Mouse (Mus musculus): ENCODE measurements around the gene Exoc2. TPM values are rescaled to one million over a fixed set of nuclear protein-coding genes. Genes with fewer than 3 reads are reported as not detected.
A peak's percentile ranks its signal among the peaks of the same experiment; 100 is the strongest.

Gene Exoc2
- polyA plus RNA-seq, 1 experiment from 2014 or later = 17.1 TPM

DNA sequence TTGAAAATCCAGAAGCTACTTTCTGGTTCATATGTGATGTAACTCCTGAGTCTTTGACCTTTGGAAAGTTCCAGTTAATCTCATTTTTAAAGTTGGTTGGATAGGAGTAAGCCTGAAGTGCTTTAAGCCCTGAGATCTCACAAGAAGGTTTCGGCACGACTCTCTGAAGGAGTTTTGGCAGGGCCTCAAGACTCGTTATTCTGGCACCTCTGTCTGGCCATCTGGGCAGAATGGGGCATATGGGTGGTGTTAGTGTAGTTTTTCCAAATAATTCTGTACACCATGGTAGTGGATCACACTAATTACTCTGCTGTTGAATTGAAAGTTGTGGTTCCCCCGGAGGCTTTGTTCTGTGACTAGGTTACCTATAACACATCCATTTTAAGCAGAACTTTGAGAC is 4.3 kb upstream of the Exoc2 start:
- no peak overlapping the region for H3K9ac ChIP-seq (replicated peaks; ENCODE audit: low read depth)
- ATAC-seq (no peak), DNase-seq (ENCODE audit: low spot score) (no peak)
- no peaks in the 10 kb centered on the region for H3K27me3 ChIP-seq (replicated peaks; ENCODE audit: insufficient read depth, low read length)
- H3K9me3 ChIP-seq (ENCODE audit: low read length) = no peaks in the 10 kb centered on the region
- H3K4me2 ChIP-seq (replicated peaks; ENCODE audit: low read depth, low read length) = no peak overlapping the region
- H3K4me3 ChIP-seq (ENCODE audit: low read depth, low read length) = no peak overlapping the region
- no peak overlapping the region for H3K27ac ChIP-seq (ENCODE audit: low read length)
- H3K4me1 ChIP-seq (ENCODE audit: insufficient read depth, low read depth, low read length) = 0 out of 2 replicates have a peak, but pooled peaks cover 3% of the 10 kb centered on the region
- no peaks in the 10 kb centered on the region for H3K36me3 ChIP-seq (ENCODE audit: insufficient read depth, low read length)
- 49% methylated on average over 4 of the region's 4 CpGs for WGBS
- no peak for TF ChIP-seq CTCF (IDR thresholded peaks at IDR 0.05)
- no peak for TF ChIP-seq EP300 (IDR thresholded peaks at IDR 0.05)

DNA sequence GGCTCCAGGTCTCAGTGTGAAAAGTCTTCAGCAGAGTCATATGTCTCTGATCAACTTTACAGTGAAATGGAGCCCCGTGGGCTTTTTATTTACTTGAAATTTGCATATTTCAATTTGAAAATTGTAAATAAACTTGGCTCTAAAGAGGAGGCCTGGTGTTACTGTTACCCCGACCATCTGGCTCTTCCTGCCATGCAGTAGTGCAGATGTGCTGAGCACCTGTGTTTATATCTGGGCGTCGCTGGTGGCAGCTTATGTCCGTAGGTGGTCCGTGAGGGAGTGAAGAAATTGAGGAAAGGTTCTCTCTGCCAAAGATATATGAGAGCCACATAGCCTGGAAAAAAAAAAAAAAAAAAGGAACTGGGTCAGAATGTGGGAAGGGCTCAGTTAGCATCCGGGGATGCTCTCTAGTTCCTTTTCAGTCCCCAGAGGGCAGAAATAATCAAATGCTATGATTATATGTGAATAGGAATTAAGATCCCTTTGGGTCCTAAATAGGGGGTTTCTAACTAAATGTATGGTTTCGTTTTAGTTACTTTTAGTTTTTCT is 2.7 kb upstream of the Exoc2 start:
- ATAC-seq (no peak), DNase-seq (ENCODE audit: low spot score) (no peak)
- no peak overlapping the region for H3K9ac ChIP-seq (replicated peaks; ENCODE audit: low read depth)
- H3K27me3 ChIP-seq (replicated peaks; ENCODE audit: insufficient read depth, low read length) = no peaks in the 10 kb centered on the region
- TF ChIP-seq CTCF (IDR thresholded peaks at IDR 0.05) (no peak), EP300 (IDR thresholded peaks at IDR 0.05) (no peak)
- no peak overlapping the region for H3K27ac ChIP-seq (ENCODE audit: low read length)
- H3K4me2 ChIP-seq (replicated peaks; ENCODE audit: low read depth, low read length) = no peak overlapping the region
- H3K9me3 ChIP-seq (ENCODE audit: low read length) = no peaks in the 10 kb centered on the region
- H3K4me3 ChIP-seq (ENCODE audit: low read depth, low read length) = no peak overlapping the region
- H3K36me3 ChIP-seq (ENCODE audit: insufficient read depth, low read length) = no peaks in the 10 kb centered on the region
- 0 out of 2 replicates have a peak, but pooled peaks cover 3% of the 10 kb centered on the region for H3K4me1 ChIP-seq (ENCODE audit: insufficient read depth, low read depth, low read length)
- WGBS = 36% methylated on average over 8 of the region's 8 CpGs

DNA sequence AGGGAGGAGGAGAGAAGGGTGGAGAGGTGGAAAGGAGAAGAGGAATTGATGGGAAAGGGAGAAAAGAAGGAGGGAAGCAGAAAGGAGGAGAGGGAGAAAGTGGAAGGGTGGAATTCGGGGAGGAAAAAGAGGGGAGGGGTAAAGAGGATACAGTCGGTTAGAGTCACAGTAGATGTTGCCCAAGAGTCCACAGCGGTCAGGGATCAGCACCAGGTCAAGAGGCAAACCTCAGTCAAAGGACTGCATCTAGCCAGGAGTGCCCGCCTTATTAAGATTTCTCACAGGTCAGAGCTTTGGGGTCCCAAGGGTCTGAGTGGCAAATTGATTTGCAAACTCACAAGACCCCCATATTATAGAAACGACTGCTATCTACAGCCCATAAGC is 346 bp upstream of the Exoc2 start:
- no peaks in the 10 kb centered on the region for H3K36me3 ChIP-seq (ENCODE audit: insufficient read depth, low read length)
- no peaks in the 10 kb centered on the region for H3K27me3 ChIP-seq (replicated peaks; ENCODE audit: insufficient read depth, low read length)
- H3K9me3 ChIP-seq (ENCODE audit: low read length) = no peaks in the 10 kb centered on the region
- 0 out of 2 replicates have a peak, but pooled peaks cover 3% of the 10 kb centered on the region for H3K4me1 ChIP-seq (ENCODE audit: insufficient read depth, low read depth, low read length)
- peak overlapping the region; percentile 93 for H3K4me3 ChIP-seq (ENCODE audit: low read depth, low read length)
- DNase-seq (ENCODE audit: low spot score) (no peak), ATAC-seq (peak; percentile 50; the same call in 1 of the 2 replicates)
- H3K4me2 ChIP-seq (replicated peaks; ENCODE audit: low read depth, low read length) = peak overlapping the region; percentile 59
- peak overlapping the region; percentile 88; the same call in 1 of the 2 replicates for H3K27ac ChIP-seq (ENCODE audit: low read length)
- WGBS = 27% methylated on average over 5 of the region's 5 CpGs
- H3K9ac ChIP-seq (replicated peaks; ENCODE audit: low read depth) = peak overlapping the region; percentile 93
- no peak for TF ChIP-seq CTCF (IDR thresholded peaks at IDR 0.05)
- no peak for TF ChIP-seq EP300 (IDR thresholded peaks at IDR 0.05)

DNA sequence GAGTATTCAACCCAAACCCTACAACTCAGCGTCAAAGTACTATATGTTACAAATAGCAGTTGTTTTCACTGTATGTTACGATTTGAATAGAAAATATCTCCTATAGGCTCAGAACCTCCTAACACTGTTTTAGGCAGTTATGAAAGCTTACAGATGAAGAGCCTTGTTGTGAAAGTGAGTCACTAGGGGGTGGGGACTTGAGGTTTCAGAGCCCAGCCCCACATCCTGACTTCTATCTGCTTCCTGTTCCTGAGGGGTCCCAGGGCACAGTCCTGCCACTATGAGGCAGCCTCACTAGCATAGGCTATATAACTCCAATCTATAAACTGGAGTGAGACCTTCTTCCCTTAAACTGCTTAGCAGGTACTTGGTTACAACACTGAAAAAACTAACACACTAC is 1.8 kb downstream of the Exoc2 start:
- no peak for TF ChIP-seq EP300 (IDR thresholded peaks at IDR 0.05)
- TF ChIP-seq CTCF (IDR thresholded peaks at IDR 0.05) = 0 out of 2 replicates have a peak, but pooled peaks have one; percentile 13
- H3K36me3 ChIP-seq (ENCODE audit: insufficient read depth, low read length) = no peaks in the 10 kb centered on the region
- no peaks in the 10 kb centered on the region for H3K27me3 ChIP-seq (replicated peaks; ENCODE audit: insufficient read depth, low read length)
- no peak for ATAC-seq
- no peak overlapping the region for H3K4me2 ChIP-seq (replicated peaks; ENCODE audit: low read depth, low read length)
- H3K9me3 ChIP-seq (ENCODE audit: low read length) = no peaks in the 10 kb centered on the region
- no peak overlapping the region for H3K4me3 ChIP-seq (ENCODE audit: low read depth, low read length)
- peak; percentile 66 for DNase-seq (ENCODE audit: low spot score)
- 74% methylated on average over 2 of the region's 2 CpGs for WGBS
- 0 out of 2 replicates have a peak, but pooled peaks cover 3% of the 10 kb centered on the region for H3K4me1 ChIP-seq (ENCODE audit: insufficient read depth, low read depth, low read length)
- H3K27ac ChIP-seq (ENCODE audit: low read length) = no peak overlapping the region
- H3K9ac ChIP-seq (replicated peaks; ENCODE audit: low read depth) = no peak overlapping the region

DNA sequence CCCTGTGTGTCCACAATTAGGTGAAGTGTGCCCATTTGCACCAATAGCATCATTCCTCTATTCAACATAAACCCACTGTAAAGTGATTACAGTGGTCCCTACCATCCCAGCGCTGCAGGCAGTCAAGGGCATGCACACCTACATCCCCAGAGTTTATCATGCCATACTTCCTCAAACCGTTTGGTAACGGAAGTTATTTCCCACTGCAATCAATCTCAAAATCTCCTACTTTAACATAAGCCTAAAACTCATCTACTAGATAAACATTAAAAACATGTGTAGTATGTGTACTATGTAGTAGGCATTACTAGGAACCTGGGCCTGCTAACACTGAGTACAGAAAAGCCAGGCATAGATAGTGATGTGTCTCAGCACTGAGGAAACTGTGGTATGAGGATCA is 2.8 kb downstream of the Exoc2 start:
- H3K4me3 ChIP-seq (ENCODE audit: low read depth, low read length) = no peak overlapping the region
- no peaks in the 10 kb centered on the region for H3K36me3 ChIP-seq (ENCODE audit: insufficient read depth, low read length)
- no peaks in the 10 kb centered on the region for H3K9me3 ChIP-seq (ENCODE audit: low read length)
- TF ChIP-seq EP300 (IDR thresholded peaks at IDR 0.05) = no peak
- no peak for TF ChIP-seq CTCF (IDR thresholded peaks at IDR 0.05)
- H3K9ac ChIP-seq (replicated peaks; ENCODE audit: low read depth) = no peak overlapping the region
- no peak for ATAC-seq
- WGBS = 66% methylated on average over 3 of the region's 3 CpGs
- H3K4me2 ChIP-seq (replicated peaks; ENCODE audit: low read depth, low read length) = no peak overlapping the region
- no peak for DNase-seq (ENCODE audit: low spot score)
- H3K27ac ChIP-seq (ENCODE audit: low read length) = no peak overlapping the region
- 0 out of 2 replicates have a peak, but pooled peaks cover 6% of the 10 kb centered on the region for H3K4me1 ChIP-seq (ENCODE audit: insufficient read depth, low read depth, low read length)
- H3K27me3 ChIP-seq (replicated peaks; ENCODE audit: insufficient read depth, low read length) = no peaks in the 10 kb centered on the region

DNA sequence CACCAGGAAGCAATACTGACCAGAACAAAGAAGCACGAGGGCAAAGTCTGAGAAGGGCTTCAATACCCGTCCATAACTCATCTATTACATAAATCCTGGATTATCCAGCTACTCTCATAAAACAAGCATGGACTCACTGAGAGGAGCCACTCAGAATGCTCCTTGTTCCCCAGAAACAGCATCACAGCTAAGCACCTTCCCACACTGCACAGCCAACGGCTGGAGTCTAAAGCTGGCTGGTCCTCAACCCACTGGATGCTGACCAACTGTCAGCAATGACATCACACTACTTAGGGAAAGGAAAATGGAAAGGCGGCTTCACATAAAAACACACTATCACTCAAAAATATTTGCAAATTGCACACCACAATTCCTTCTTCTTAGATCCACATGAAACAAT is 5.6 kb downstream of the Exoc2 start:
- no peak for DNase-seq (ENCODE audit: low spot score)
- ATAC-seq = no peak
- H3K4me1 ChIP-seq (ENCODE audit: insufficient read depth, low read depth, low read length) = 0 out of 2 replicates have a peak, but pooled peaks cover 3% of the 10 kb centered on the region

More for the DNA sequence above, 5.6 kb downstream of the Exoc2 start:
- Histone ChIP-seq H3K27me3 (replicated peaks; ENCODE audit: insufficient read depth, low read length) (no peaks in the 10 kb centered on the region), H3K9me3 (ENCODE audit: low read length) (no peaks in the 10 kb centered on the region), H3K36me3 (ENCODE audit: insufficient read depth, low read length) (no peaks in the 10 kb centered on the region), H3K27ac (ENCODE audit: low read length) (no peak overlapping the region), H3K4me2 (replicated peaks; ENCODE audit: low read depth, low read length) (no peak overlapping the region), H3K4me3 (ENCODE audit: low read depth, low read length) (no peak overlapping the region), H3K9ac (replicated peaks; ENCODE audit: low read depth) (no peak overlapping the region)
- 50% methylated on average over 4 of the region's 4 CpGs for WGBS
- TF ChIP-seq CTCF (IDR thresholded peaks at IDR 0.05) (no peak), EP300 (IDR thresholded peaks at IDR 0.05) (no peak)
